Mouse (Mus musculus) hindbrain, embryonic 10.5 days (tissue): ENCODE data around the gene Elf4. TPM values are rescaled to one million over a fixed set of nuclear protein-coding genes. Genes with fewer than 3 reads are reported as not detected.

ENCODE experiments used
- DNase-seq: peaks from one replicate; pipeline ENCODE4 v3.0.0-alpha.2; 2017; ENCODE audit warnings: low spot score
- H3K27ac ChIP-seq: fragments of 300-500 bp; sonication (generic); 2 replicates; pipeline ENCODE4 v1.5.1; 2016; ENCODE audit warnings: mild to moderate bottlenecking, moderate library complexity
- H3K27me3 ChIP-seq: fragments of 300-500 bp; sonication (generic); 2 replicates; pipeline ENCODE4 v1.6.1; 2016; ENCODE audit warnings: mild to moderate bottlenecking; ENCODE audit not compliant: poor library complexity, insufficient read depth, severe bottlenecking
- H3K36me3 ChIP-seq: fragments of 300-500 bp; sonication (generic); 2 replicates; pipeline ENCODE4 v1.6.1; 2016; ENCODE audit warnings: mild to moderate bottlenecking, moderate library complexity
- H3K4me1 ChIP-seq: fragments of 300-500 bp; sonication (generic); replicated peaks from 2 replicates; pipeline ENCODE4 v1.6.1; 2016; ENCODE audit warnings: mild to moderate bottlenecking
- H3K4me3 ChIP-seq: fragments of 300-500 bp; sonication (generic); 2 replicates; pipeline ENCODE4 v1.5.1; 2016; ENCODE audit warnings: mild to moderate bottlenecking, moderate library complexity
- H3K9me3 ChIP-seq: fragments of 300-500 bp; sonication (generic); 2 replicates; pipeline ENCODE4 v1.6.1; 2016; ENCODE audit warnings: mild to moderate bottlenecking, moderate library complexity
- WGBS: fragments of 180-500 bp; shearing (Covaris S2); methylation state at CpG from one replicate; pipeline ENCODE4 v1.1.7; 2016; 5-methylcytosine and 5-hydroxymethylcytosine counted together
- polyA plus RNA-seq: library from polyadenylated mRNA; unstranded; fragments of >200 nt; fragmentation: Nextera tagmentation; extraction: Ambion mirVana; gene quantifications from 2 replicates; pipeline ENCODE4 v1.2.1, GENCODE M21; 2016

Gene Elf4
- polyA plus RNA-seq, 1 experiment from 2014 or later: 2.6 TPM

DNA sequence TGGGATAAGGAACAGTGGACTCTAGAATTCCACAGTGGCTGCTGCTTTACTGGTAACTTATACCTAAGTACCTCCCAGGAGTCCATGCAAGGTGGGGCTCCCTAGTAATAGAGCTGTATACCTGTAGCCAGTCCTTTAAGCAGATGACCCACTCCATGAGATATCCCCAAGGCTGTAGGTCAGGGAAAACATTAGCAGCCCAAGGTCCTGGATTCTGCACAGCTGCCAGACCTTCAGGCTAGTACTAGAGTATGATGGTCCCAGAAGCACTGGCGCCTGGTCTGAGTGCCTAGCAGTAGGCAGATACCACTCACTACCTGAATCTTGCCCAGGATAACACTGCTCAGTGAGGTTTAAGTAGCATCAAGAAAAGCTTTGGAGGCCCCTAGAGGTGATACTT lies 28.7 kb downstream of the Elf4 start:
- 93% methylated on average over 1 of the region's 1 CpGs for WGBS
- DNase-seq: no peak
- peaks cover 8% of the 10 kb centered on the region; the same call in 1 of the 2 replicates for H3K4me1 ChIP-seq
- no peaks in the 10 kb centered on the region for H3K9me3 ChIP-seq
- no peak overlapping the region for H3K4me3 ChIP-seq
- H3K36me3 ChIP-seq: no peaks in the 10 kb centered on the region
- H3K27me3 ChIP-seq: no peaks in the 10 kb centered on the region
- no peak overlapping the region for H3K27ac ChIP-seq

GRCm38 (mm10) chrX:48433527-48433899 lies 29.4 kb downstream of the Elf4 start:
- no peaks in the 10 kb centered on the region for H3K36me3 ChIP-seq
- DNase-seq: no peak
- 45% methylated on average over 6 of the region's 6 CpGs for WGBS
- H3K4me1 ChIP-seq: peaks cover 8% of the 10 kb centered on the region; the same call in 1 of the 2 replicates
- H3K27ac ChIP-seq: 0 out of 2 replicates have a peak overlapping the region, but pooled peaks have one; percentile 8
- no peaks in the 10 kb centered on the region for H3K9me3 ChIP-seq
- H3K27me3 ChIP-seq: no peaks in the 10 kb centered on the region
- no peak overlapping the region for H3K4me3 ChIP-seq

DNA sequence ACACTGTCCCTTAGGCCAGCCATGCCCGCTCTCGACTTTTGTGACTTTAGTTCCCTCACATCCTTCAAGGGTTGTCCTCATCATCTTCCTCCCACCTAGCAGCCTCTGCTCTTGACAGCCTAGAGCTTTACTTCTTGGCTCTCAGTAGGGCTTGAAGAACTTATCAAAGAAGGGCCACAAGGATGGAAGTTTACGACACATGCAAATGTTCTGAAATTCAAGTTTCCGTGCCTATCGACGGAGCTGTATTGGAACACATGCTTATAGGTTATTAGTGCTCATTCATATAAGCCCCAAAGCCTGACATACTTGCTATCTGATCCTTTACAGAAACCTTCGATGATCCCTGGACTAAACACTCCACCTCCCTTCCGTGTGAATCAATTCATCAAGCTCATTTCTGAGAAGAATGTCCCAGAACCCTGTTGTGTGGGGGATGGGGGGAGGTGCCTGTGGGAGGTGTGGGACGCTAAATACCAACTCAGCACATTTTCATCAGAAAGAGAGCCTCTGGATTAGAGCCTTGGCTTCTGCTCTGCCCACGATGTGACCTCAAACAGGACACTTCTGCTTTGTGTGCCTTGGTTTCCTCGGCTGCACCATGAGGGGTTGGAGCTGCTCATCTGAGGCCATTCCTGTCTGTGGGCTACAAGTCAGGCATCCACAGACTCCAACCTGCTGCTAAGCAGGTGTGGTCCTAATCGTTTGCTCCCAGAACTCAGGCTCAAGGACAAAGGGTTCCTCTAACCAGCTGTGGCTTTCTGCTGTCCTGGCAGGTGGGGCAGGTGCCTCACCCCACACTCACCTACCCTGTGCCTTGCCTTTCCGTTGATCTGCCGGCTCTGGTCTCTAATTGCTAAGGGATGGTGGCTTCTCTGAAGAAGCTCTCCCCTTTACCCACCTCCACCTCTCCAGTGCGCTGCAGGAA lies 30.1 kb downstream of the Elf4 start:
- no peak overlapping the region for H3K27ac ChIP-seq
- 70% methylated on average over 15 of the region's 15 CpGs for WGBS
- H3K4me3 ChIP-seq: no peak overlapping the region
- peaks cover 8% of the 10 kb centered on the region; the same call in 1 of the 2 replicates for H3K4me1 ChIP-seq
- no peaks in the 10 kb centered on the region for H3K9me3 ChIP-seq
- no peak for DNase-seq
- no peaks in the 10 kb centered on the region for H3K27me3 ChIP-seq
- H3K36me3 ChIP-seq: no peaks in the 10 kb centered on the region

DNA sequence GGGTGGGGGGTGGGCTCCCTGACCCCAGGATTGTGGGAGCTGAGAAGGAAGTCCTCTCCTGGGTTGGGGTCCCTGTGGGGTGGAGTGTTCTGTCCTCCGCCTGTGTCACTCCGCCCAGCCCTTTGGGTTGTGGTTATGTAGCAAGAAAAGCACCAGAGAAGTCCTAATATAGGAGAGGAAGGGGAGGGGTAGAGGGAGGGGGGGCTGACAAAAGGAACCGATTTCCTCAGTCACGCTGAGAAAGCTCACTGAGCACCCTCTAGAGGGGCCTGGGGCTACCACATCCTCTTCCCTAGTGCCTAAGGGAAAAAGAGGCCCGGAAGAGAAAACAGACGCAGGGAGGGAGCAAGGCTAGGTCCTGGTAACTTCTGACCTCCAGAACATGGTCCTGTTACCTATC lies 33.4 kb downstream of the Elf4 start:
- H3K9me3 ChIP-seq: no peaks in the 10 kb centered on the region
- DNase-seq: no peak
- peaks cover 13% of the 10 kb centered on the region; the same call in 1 of the 2 replicates for H3K4me1 ChIP-seq
- H3K27me3 ChIP-seq: no peaks in the 10 kb centered on the region
- no peak overlapping the region for H3K4me3 ChIP-seq
- 46% methylated on average over 6 of the region's 6 CpGs for WGBS
- H3K36me3 ChIP-seq: no peaks in the 10 kb centered on the region
- no peak overlapping the region for H3K27ac ChIP-seq

GRCm38 (mm10) chrX:48429100-48429499 lies 33.8 kb downstream of the Elf4 start:
- Histone ChIP-seq H3K27ac (no peak overlapping the region), H3K9me3 (no peaks in the 10 kb centered on the region), H3K4me1 (peaks cover 13% of the 10 kb centered on the region; the same call in 1 of the 2 replicates), H3K36me3 (no peaks in the 10 kb centered on the region), H3K4me3 (no peak overlapping the region), H3K27me3 (no peaks in the 10 kb centered on the region)
- no peak for DNase-seq

DNA sequence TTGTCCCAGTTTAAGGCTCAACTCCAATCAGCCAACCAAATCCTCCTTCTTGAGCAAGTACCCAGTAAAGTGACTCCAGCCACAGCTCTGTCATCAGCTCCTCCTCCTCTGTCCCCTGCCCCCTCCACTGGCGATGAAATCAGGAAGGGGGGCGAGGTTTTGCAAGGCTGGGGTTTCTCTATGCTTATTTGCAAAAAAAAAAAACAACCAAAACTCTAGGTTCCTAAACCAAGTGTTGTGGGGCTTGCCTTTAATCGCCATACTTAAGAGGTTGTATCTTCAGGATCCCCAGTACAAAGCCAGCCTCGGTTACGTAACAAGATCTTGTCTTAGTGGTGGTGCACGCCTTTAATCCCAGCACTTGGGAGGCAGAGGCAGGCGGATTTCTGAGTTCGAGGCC lies 34.3 kb downstream of the Elf4 start:
- H3K4me3 ChIP-seq: no peak overlapping the region
- H3K4me1 ChIP-seq: peaks cover 12% of the 10 kb centered on the region; the same call in 1 of the 2 replicates
- no peak for DNase-seq
- no peaks in the 10 kb centered on the region for H3K36me3 ChIP-seq
- H3K27me3 ChIP-seq: no peaks in the 10 kb centered on the region
- 84% methylated on average over 8 of the region's 8 CpGs for WGBS
- no peak overlapping the region for H3K27ac ChIP-seq
- H3K9me3 ChIP-seq: no peaks in the 10 kb centered on the region

- Histone ChIP-seq H3K27me3 (no peaks in the 10 kb centered on the region), H3K27ac (no peak overlapping the region), H3K9me3 (no peaks in the 10 kb centered on the region), H3K4me1 (peaks cover 8% of the 10 kb centered on the region; the same call in 1 of the 2 replicates), H3K36me3 (no peaks in the 10 kb centered on the region), H3K4me3 (no peak overlapping the region)
- DNase-seq: no peak
- 84% methylated on average over 6 of the region's 6 CpGs for WGBS
Observed at GRCm38 (mm10) chrX:48428241-48428640, 34.7 kb downstream of the Elf4 start.

GRCm38 (mm10) chrX:48425280-48425679 lies 37.7 kb downstream of the Elf4 start:
- Histone ChIP-seq H3K9me3 (no peaks in the 10 kb centered on the region), H3K4me1 (peaks cover 4% of the 10 kb centered on the region; the same call in 1 of the 2 replicates), H3K27me3 (no peaks in the 10 kb centered on the region), H3K27ac (no peak overlapping the region), H3K4me3 (no peak overlapping the region), H3K36me3 (no peaks in the 10 kb centered on the region)
- no peak for DNase-seq
- WGBS: 67% methylated on average over 7 of the region's 7 CpGs

- no peak overlapping the region for H3K4me3 ChIP-seq
- H3K9me3 ChIP-seq: no peaks in the 10 kb centered on the region
- no peak overlapping the region for H3K27ac ChIP-seq
- no peak for DNase-seq
- H3K36me3 ChIP-seq: no peaks in the 10 kb centered on the region
- H3K4me1 ChIP-seq: peaks cover 4% of the 10 kb centered on the region; the same call in 1 of the 2 replicates
- WGBS: 50% methylated on average over 3 of the region's 3 CpGs
- no peaks in the 10 kb centered on the region for H3K27me3 ChIP-seq
Observed at GRCm38 (mm10) chrX:48424583-48424982, 38.3 kb downstream of the Elf4 start.

GRCm38 (mm10) chrX:48423671-48424070 lies 39.3 kb downstream of the Elf4 start:
- Histone ChIP-seq H3K36me3 (no peaks in the 10 kb centered on the region), H3K4me3 (no peak overlapping the region), H3K27me3 (no peaks in the 10 kb centered on the region), H3K4me1 (peaks cover 4% of the 10 kb centered on the region; the same call in 1 of the 2 replicates), H3K9me3 (no peaks in the 10 kb centered on the region), H3K27ac (no peak overlapping the region)
- DNase-seq: no peak
- 72% methylated on average over 1 of the region's 1 CpGs for WGBS

DNA sequence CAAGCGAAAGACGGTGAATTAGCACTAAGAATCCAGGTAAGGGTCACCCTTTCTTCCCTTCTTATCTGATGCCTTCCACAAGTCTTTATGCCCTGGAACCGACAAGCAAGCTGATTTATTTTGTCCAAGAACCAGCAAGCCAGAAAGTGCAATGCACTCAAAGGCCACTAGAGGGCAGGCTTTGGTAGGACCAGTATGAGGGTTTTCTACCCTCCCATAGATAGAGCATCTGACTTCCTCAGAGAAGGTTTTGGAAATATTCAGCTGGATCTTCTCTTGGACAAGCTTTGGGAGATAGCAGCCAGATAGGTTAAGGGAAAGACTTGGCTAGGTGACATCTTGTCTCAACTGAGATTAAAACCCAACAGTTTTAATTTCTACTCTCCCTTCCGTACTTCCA lies 39.9 kb downstream of the Elf4 start:
- Histone ChIP-seq H3K27me3 (no peaks in the 10 kb centered on the region), H3K36me3 (no peaks in the 10 kb centered on the region), H3K9me3 (no peaks in the 10 kb centered on the region), H3K4me3 (no peak overlapping the region), H3K27ac (no peak overlapping the region), H3K4me1 (peaks cover 4% of the 10 kb centered on the region; the same call in 1 of the 2 replicates)
- 34% methylated on average over 4 of the region's 4 CpGs for WGBS
- peak; percentile 70 for DNase-seq

- WGBS: 79% methylated on average over 2 of the region's 2 CpGs
- no peaks in the 10 kb centered on the region for H3K4me1 ChIP-seq
- no peak for DNase-seq
Observed at GRCm38 (mm10) chrX:48418417-48418816, 44.5 kb downstream of the Elf4 start.

DNA sequence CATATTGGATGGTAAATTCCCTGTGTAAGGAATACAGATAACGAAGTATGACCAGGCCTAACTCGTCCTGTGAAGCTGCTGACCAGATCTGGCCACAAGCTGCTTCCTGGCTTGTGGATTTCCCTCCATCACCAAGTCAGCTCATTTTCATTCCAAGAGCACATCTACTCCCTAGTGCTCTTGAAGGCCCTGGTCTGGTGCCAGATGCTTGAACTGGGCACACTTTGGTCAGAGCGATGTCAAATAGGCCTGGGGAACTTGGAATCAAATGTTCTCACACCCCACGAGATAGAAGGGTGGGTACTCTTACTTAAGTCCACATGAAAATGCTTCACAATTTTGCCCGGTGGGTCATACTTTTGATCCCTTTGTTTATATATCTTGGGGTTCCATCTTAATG lies 48.6 kb downstream of the Elf4 start:
- WGBS: 86% methylated on average over 5 of the region's 5 CpGs
- H3K4me1 ChIP-seq: no peaks in the 10 kb centered on the region; the same call in 1 of the 2 replicates
- DNase-seq: no peak
- no peaks in the 10 kb centered on the region for H3K27me3 ChIP-seq
- H3K4me3 ChIP-seq: no peak overlapping the region
- no peaks in the 10 kb centered on the region for H3K36me3 ChIP-seq
- H3K27ac ChIP-seq: no peak overlapping the region
- H3K9me3 ChIP-seq: no peaks in the 10 kb centered on the region

More at GRCm38 (mm10) chrX:48418417-48418816, 44.5 kb downstream of the Elf4 start:
- Histone ChIP-seq H3K27ac (no peak overlapping the region), H3K36me3 (no peaks in the 10 kb centered on the region), H3K4me3 (no peak overlapping the region), H3K27me3 (no peaks in the 10 kb centered on the region), H3K9me3 (no peaks in the 10 kb centered on the region)
